Mouse (Mus musculus): ENCODE data around the gene Stpg2. TPM values are rescaled to one million over a fixed set of nuclear protein-coding genes. Genes with fewer than 3 reads are reported as not detected.
"Not testable (repeated sequence)": the region's sequence is repeated elsewhere in the genome, so short reads cannot be mapped to it uniquely, and the experiment has no call there.

Stpg2 gene
- total RNA-seq (2021), result under 1 TPM; 0.16 to 0.36 TPM
- long read RNA-seq, experiment 1, result 0 reads
- long read RNA-seq, experiment 2, result 0 reads

DNA sequence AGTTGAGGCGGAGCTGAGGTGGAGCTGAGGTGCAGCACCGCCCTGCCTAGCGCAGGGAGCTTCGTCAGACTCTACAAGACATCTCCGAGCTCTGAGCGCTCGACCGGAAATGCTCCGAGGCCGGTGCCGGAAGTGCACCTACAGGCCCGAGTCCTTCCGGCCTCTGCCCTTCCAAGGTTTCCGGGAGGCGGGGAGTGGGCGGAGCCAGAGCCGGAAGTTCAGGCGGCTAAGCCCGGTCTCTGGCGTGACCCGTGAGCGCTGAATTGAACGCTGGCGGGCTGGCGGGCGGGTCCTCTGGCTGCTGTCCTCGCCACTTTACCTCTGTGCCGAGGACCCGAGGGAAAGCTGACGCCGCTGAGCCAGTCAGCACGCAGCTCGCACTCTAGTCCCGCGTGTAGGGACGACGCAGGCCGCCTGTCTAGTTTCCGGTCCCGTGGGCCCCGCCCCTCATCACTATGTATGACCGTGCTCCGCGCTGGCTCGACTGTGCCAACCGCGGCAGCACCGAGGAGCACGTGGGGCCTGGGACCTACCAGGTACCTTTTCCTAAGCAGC lies at the start of gene Stpg2:
Gene Stpg2 (plus strand): TSS at position 251 of the 555 bp plus-strand sequence.
- DNase-seq (ENCODE audit: low spot score in 2 of 2), result peak; percentile 93 to 94

DNA sequence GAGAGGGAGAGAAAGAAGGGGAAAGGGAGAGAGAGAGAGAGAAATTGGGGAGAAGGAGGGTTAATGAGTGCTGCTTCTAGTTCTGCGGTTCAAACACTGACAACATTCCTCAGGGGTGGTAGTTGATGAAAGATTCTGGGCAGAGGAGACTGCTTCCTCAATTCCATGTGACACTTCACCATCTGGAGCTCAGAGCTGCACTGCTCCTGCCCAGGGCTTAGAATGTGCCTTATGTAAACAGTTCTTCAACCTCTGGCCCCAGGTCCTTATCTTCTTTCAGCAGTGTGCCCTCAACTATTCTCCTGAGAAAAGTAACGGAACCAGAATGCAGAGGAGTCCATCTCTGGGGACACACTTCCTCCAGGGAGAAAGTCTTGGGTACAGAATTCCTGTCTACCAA lies 43.3 kb upstream of the Stpg2 start:
- DNase-seq (ENCODE audit: low spot score in 2 of 2), result no peak

DNA sequence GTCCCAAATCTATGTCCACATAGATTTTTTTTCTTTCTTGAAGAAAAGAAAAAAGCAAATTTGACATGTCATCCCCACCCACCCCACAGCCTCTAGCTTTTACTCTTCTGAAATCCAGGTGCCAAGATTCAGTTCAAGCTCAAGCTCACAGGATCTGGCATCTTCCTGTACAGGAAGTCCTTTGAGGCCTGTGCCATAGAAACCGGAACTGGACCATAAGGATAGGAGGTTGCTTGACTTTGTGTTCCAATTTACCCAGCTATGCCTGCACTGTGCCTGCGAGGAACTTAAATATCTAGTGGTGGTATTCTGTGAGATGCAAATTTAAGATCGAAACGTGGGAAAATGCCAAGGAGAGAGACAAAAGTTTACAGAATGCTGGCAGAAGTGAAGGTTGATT lies 42.8 kb upstream of the Stpg2 start:
- DNase-seq (ENCODE audit: low spot score in 2 of 2), result no peak

DNA sequence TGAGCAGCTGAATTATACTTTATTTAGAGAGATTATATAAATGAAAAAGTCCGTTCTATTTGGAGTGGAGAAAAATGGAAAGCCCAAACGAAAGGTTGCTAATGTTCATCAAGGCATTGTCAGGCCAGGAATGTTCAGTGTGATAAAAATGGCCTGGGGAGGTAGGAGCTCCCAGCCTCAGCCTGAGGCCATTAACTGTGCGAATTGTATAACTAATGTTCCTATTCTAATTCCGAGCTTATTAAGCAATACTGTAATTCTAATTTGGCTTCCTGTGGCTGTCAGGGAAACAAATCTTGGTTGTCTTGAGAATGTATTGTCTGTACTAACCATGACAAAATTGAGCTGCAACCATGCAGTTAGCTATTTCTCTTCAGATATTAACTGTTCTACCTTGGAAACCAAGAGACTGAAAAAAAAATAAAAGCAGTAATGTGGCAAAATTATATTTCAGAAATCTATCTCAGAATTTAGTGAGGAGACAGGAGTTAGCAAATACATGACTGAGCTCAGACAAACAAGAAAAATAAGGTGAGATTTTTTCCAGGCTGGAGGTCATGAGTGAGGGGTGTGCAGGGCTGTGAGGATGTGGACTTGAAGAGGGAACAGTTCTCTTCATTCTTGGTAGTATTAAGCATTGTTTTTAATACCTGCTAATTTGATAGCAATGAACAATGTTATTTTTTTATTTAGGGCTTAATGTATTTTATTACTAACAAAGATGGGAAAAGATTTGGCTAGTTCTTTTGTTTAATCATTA lies 36.8 kb upstream of the Stpg2 start:
- no peak for DNase-seq (ENCODE audit: low spot score in 2 of 2)

DNA sequence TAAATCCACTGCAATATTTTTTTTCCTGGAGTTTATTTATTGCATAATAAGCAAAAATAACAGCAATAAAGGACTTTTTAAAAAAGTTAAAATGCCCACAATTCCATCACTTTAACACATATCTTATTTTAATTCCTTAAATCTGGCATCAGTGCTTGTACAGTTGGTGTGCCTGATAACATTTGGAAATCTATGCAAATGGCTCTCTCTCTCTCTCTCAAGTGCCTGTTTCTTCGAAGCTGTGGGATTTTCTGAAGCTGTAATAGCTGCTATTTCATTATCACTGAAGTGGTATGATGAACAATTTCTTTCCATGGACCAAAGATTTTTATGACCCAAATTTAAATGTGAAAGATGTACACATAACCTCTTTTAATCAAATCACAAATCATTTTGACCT lies 35.8 kb upstream of the Stpg2 start:
- no peak for DNase-seq (ENCODE audit: low spot score in 2 of 2)

DNA sequence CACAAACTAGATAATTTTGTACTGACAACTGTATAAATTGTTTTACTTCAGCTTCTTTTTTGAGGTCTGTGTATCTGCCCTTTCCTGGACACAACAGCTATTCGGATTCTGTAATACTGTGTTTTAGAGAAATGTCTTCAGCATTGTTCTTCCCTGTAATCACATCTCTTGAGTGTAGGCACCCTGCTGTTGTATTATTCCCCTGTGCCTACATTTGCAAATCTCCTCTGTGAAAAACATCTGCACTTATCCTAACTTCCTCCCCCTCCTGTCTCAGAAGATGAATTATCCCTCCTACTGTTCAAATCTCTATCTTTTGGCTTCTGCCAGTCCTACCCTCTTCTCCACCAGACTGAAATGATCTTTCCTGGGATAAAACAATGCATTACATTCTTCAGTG lies 28.6 kb upstream of the Stpg2 start:
- no peak for DNase-seq (ENCODE audit: low spot score in 2 of 2)

DNA sequence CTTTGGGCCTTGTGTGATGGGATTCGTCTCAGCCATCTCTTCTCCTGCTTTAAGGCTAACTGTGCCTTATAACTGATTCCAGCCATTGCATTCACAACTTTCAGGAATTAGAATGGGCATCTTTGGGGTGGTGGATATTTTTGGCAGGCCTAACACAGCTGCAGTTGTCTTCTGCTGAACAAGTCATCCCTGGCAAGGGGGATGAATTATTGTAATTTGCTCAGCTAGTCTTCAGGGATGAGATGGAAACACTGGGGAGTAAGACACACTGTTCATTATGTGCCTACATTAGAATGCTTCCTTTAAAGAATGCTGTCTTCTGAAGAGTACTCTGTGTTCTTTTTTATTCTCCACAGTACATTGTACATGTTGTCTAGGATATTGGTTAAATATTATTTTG lies 14.0 kb upstream of the Stpg2 start:
- no peak for DNase-seq (ENCODE audit: low spot score in 2 of 2)

DNA sequence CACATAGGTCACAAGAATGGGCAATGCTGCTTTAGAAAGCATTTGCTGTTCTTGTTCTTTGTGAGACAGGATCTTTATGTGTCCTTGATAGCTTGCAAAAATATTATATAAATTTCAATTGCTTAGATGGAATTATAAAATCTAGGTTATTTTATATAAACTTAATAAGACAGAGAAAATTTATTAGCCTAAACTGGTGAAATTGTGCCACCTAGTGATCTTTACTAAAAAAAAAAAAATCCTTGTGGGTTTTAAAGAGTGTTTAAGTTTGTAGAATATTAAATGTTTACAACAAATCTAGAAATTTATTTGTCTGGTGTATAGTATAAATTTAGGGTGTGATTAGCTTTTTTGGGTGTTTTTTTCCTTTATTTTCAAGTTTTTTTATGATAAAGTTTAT lies 11.6 kb upstream of the Stpg2 start:
- no peak for DNase-seq (ENCODE audit: low spot score in 2 of 2)

DNA sequence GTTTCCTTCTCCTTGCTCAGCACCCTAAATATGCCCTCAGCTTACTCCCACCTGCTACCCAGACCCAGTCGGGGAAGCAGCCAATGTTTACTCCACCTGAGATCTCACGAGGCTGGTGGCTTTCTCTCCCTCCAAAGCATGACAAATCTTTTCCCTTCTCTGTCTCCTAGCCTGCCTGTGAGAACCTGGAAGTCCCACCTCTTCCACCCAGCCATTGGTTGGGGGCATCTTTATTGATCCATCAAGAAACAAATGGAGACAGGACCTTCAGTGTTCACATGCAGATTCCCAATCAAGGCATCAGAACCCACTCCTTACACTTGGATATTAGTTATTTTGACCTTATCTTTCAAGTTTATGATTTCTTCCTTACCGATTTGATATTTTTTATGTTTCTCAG lies 7.1 kb upstream of the Stpg2 start:
- DNase-seq (ENCODE audit: low spot score in 2 of 2), result no peak

DNA sequence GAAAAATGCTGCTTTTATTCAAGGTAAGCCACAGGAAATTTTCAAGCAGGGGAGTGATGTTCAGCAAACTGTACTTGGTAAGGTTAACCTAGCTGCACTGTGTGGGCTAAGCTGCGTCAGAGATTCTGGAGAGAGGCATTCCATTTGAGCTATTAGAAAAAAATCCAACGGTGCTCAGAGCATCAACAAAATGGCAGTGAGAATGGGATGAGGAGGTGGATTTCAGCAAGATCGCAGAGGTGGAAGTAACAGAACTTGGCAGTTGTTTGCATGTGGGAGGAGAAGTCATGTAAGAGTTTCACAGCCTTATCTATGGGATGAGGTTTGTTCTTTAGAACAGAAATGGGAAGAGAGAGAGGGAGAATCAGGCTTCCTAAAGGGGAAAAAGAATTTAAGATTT lies 5.2 kb upstream of the Stpg2 start:
- no peak for DNase-seq (ENCODE audit: low spot score in 2 of 2)

DNA sequence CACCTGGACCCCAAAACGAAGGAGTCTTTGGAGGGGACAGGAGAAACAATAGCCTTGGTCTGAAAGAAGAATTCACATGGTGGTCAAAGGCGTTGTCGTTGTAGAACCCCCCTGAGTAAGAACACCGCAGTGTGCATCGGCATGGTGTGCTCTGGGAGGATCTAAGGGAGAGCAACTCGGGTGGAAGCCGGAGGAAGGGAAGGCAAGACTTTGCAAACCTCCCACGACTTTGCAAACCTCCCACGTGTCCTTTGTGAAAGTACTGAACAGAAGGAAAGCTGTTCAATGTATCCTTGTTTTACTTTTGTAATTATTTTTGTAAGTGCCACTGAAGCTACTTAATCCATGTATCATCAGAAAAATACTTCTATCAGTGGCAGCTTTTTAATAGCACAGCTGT lies 11.5 kb downstream of the Stpg2 start:
- DNase-seq (ENCODE audit: low spot score in 2 of 2), result no peak

DNA sequence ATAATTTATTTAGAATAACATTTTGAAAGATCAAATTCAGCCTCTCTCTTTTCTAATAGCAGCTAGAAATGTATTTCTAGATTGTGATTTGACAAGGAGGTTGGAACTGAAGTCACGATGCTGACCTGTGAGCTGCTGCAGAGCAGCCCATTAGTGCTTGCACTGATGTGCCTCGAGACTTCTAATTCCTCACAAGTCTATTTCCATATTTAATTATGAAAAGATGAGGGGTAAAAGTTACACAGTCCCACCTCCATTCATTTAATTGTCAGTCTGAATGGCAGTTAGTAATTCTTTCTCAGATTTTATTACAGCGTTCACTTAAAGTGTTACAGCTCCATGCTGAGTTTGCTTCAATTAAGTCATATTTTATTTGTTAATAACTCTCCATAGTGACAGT lies 19.6 kb downstream of the Stpg2 start:
- DNase-seq (ENCODE audit: low spot score in 2 of 2), result no peak

DNA sequence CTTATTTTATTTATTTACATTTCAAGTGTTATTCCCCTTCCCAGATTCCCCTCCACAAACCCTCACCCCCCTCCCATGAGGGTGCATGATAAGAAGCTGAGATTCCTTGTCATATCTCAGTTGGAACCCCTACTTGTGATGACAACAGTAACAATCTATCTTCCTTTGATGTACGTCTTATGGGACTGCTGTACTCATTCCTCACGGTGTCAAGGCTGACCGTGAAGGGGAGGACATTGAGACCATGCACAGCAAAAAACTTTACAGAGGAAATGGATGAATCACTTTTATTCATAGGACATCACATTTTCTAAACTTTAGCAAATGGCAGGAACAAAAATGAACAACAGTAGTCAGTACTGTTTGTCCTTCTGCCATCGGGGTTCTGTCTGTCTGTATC lies 21.3 kb downstream of the Stpg2 start:
- DNase-seq (ENCODE audit: low spot score in 2 of 2), result no peak

DNA sequence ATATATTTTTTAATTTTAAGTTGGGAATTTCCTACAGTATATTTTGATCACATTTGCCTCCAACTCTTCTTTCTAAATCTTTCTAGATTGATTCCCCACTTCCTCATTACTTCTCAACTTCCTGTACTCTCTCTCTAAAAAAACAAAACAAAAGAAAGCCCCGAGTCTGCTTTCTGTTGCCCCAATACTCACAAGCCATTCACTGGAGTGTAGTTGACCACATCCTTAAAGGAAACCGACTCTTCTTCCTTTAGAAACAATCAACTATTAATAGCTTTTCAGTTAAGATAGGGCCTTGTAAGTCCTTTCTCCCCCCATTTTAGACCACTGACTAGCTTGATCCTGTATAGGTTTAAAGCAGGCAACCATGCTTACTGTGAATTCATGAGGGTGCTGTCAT lies 39.7 kb downstream of the Stpg2 start:
- no peak for DNase-seq (ENCODE audit: low spot score in 2 of 2)

DNA sequence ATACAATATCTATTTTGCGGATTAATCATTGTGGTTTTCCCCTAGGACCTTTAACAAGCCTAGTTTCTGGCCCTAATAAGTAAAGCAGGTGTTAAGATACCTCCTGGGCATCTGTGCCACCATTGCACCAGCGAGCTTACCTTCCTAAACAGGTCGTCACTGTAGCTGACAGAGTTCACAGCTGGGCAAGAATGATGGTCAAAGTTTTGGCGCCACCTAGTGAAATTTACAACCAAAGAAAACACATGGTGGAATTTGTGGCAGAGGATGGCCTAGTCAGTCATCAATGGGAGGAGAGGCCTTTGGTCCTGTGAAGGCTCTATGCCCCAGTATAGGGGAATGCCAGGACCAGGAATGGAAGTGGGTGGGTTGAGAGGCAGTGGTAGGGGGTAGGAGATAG lies 41.0 kb downstream of the Stpg2 start:
- DNase-seq (ENCODE audit: low spot score in 2 of 2), result no peak

DNA sequence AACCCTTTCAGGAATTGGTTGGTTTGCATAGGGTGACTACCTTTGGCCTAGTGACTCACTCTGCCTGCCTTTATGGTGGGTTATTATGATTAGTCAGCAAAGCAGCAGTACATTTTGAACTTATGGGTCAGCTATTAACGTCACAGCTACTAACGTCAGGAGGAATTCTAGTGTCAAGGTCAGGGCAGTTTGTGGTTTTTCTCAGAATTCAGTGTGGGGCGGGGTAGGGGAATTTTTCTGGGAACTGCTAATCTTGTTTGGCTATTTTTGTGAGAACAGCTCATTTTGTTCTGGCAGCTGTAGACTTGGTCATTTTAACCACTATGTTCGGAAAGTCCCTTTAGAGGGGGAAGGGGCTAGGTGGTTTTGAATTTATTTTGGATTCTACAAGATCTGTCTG lies 56.9 kb downstream of the Stpg2 start:
- not testable (repeated sequence) for DNase-seq (ENCODE audit: low spot score in 2 of 2)

DNA sequence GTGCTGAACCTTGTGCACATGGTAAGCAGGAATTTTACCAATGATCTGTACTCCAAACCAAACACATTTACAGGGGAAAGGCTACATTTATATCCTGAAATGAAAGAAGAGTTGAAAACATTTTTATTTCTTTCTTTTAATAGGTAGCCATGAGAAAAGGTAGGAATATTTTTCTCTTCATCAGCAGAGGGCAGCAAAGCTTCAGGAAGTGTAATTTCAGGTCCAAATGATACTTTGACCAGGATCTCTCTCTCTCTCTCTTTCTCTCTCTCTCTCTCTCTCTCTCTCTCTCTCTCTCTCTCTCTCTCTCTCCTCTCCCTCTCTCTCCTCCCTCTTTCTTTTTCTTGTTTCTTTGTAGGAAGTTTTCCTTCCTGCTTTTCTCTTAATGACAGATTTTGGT lies 92.4 kb downstream of the Stpg2 start:
- DNase-seq (ENCODE audit: low spot score in 2 of 2), result peak in 1 of 2 experiments; percentile 36

DNA sequence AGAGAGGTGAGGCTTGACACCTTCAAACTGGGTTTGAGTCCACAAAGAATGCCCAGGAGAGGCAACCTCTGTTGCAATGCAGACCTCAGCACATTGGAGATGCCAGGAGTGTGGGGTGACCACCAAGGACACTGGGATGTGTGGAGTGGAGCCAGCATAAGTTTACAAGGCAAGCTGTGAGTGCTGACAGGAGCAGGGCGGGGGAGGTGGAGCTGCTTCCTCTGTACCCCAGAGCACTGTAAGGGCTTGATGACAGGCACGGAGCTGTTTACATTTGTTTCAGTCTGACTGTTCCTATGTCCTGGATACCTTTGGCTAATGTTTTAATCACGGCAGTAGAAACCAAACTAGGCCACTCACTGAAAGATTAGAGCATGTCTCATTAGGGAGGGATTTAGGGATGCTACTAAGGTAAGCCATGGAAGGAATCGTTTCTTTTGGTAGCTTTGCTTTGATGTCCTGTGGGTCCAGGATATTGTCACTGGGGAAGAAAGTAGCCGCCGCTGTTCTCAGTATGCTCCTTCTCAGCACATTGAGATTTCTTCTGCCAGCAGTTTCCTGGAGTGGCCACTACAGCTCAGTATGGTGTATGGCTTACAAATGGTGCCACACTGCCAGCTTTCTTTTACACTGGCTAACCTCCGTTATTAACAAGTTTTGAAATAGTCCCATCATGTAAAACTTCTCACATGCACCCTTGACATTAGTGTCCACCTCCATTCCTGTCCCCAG lies 102.8 kb downstream of the Stpg2 start:
- DNase-seq (ENCODE audit: low spot score in 2 of 2), result no peak

DNA sequence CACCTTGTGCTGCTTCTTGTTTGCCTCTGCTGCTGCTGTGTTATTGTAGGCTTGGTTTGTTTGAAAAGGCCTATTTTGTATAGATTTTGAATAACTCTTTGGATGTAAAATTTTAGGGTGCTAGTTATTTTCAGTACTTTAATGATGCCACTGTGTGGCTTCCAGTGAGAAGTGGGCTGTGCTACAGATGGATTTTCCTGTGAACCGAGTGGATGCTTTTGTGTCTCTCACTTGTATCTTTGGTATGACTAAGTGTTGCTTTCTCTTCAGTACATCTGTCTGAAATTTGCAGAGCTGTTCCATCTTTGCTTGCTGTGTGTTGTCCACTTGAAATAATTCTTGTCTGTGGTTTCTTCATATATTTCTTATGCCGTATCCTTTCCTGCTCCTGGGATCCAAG lies 106.2 kb downstream of the Stpg2 start:
- peak in 1 of 2 experiments; percentile 6 for DNase-seq (ENCODE audit: low spot score in 2 of 2)

DNA sequence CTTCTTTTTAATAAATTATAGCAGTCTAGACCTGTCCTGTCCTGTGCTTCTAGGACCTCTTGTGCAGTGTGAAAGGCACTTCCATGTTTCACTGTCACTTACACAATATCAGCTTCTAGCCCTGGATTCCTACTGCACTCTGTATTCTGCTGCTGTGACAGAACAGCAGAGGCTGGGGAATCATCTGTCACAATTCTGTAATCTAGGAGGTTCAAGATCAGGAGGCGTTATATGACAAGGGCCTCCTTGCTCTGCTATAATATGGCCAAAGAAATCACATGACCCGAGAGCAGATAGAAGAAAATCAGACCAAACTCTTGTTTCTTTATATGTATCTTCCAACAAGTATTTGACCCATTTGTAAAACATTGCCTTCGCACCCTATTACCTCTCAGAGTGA lies 175.0 kb downstream of the Stpg2 start:
- no peak for DNase-seq (ENCODE audit: low spot score in 2 of 2)

DNA sequence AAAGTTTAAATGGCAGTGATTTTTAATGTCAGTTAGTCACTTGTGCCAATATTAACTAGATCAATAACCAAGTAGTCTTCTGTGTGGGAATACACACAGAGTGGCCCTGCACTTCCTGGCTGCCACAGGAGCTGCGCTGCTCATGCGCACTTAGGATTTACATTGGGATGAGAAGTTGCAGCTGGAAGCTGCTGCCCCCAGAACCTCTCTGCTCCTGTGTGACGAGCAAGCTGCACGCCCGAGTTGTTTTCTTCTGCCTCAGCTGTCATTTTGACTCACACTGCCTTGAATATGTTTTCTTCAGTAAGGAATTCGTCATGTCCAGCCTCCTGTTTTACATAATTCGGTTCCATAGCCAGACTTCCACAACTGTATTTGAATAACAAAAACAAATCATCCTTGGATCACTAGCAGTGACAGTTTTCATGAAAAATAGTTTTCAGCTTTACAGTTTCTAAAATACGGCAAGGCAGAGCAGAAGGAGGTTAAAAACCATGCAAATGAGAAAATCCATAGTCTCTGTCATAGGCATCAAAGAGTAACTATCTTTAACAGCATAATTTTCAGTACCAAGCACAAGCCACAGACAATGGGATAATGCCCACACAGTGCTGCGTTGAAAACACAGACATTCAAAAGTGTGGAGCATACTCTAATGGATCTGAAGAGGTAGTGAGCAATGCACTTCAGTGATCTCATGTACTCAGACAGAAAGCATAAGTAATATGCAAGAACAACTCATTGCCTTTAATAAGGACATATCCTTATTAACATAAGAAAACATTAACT lies 191.8 kb downstream of the Stpg2 start:
- DNase-seq (ENCODE audit: low spot score in 2 of 2), result no peak

DNA sequence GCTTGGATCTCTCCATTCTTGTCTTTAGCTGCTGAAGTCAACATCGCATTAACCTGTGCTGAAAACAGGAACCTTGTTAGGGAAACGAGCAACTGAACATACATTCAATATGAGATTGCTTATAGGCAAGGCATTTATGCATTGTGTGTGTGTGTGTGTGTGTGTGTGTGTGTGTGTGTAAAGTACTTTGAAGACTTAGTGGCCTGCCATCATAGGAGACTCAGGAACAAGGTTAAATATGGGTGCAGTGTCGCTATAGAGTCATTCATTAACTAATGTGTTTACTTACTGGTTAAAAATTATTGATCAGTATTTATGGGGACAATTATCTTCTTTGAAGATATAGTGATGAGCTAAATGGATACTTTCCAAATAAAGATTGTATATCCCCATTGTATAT lies 199.2 kb downstream of the Stpg2 start:
- DNase-seq (ENCODE audit: low spot score in 2 of 2), result no peak
